ENCODE assay signal across 11 mouse cellular contexts in the genomic region with DNA sequence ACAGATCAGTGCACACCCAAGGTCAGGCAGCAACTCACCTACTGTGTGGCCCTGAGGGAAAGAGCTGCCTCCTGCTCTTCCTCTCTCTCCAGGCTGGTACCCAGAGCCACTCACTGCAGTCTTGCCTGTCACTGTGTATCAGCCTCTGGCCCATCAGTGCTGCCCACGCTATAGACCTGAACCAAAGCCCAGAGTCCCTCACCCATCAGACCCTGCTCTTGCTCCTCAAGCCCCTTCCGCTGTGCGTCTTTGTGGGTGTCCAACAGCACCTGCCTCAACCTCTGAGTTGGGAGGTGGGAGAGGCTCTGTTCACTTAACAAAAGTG. TPM values are rescaled to one million over a fixed set of nuclear protein-coding genes. Genes with fewer than 3 reads are reported as not detected.
DNase-seq lines count a peak whose midpoint lies in the region; ATAC-seq and TF ChIP-seq lines count a peak whose summit lies in the region.
"Had no signal": no experiment of that assay in that cellular context is flagged by ENCODE, and none has a peak within 500 bp of the region (broad histone marks: within the 10 kb centered on the region; RNA-seq: fewer than 3 reads in every experiment).

No protein-coding gene starts in this region.

- ATAC-seq in heart, embryonic 11.5 days (replicated peaks; ENCODE audit: insufficient number of reproducible peaks, low FRiP score, low TSS enrichment) = 0 out of 2 replicates have a peak, but pooled peaks have one; percentile 5
- ATAC-seq in lung, postnatal 0 days = no peak
- ATAC-seq in forebrain, embryonic 14.5 days = no peak
- peak; percentile 28 for ATAC-seq in liver, postnatal 0 days

- no peak for TF ChIP-seq CTCF in lung, postnatal 0 days (IDR thresholded peaks at IDR 0.05)
- no peak for TF ChIP-seq CTCF in liver, postnatal 0 days (IDR thresholded peaks at IDR 0.05; ENCODE audit: low read depth)

- H3K27ac ChIP-seq in heart, embryonic 11.5 days (ENCODE audit: low read depth, low read length) = no peak overlapping the region
- H3K27ac ChIP-seq in lung, postnatal 0 days (ENCODE audit: low read length) = peak overlapping the region; percentile 52
- peak overlapping the region; percentile 55; the same call in 1 of the 2 replicates for H3K27ac ChIP-seq in forebrain, embryonic 14.5 days (ENCODE audit: low read depth, low read length)
- H3K27ac ChIP-seq in liver, postnatal 0 days (ENCODE audit: low read depth) = peak overlapping the region; percentile 80
- H3K27ac ChIP-seq: neural tube, embryonic 12.5 days had no signal

- 72% methylated on average over 3 of the region's 3 CpGs for WGBS in heart, embryonic 11.5 days (ENCODE audit: insufficient replicate concordance)
- WGBS in lung, postnatal 0 days = 70% methylated on average over 3 of the region's 3 CpGs
- 80% methylated on average over 3 of the region's 3 CpGs for WGBS in forebrain, embryonic 14.5 days
- 64% methylated on average over 3 of the region's 3 CpGs for WGBS in liver, postnatal 0 days (ENCODE audit: insufficient replicate concordance)

- no peak overlapping the region for H3K9ac ChIP-seq in heart, embryonic 11.5 days (ENCODE audit: low read depth, low read length)
- H3K9ac ChIP-seq in lung, postnatal 0 days (replicated peaks; ENCODE audit: low read depth) = no peak overlapping the region
- no peak overlapping the region for H3K9ac ChIP-seq in forebrain, embryonic 14.5 days (ENCODE audit: low read length)
- H3K9ac ChIP-seq in liver, postnatal 0 days (replicated peaks) = no peak overlapping the region
- H3K9ac ChIP-seq: liver, embryonic 15.5 days; neural tube, embryonic 12.5 days had no signal

- DNase-seq in heart, postnatal 10 days = no peak
- no peak for DNase-seq in lung, postnatal 0 days (ENCODE audit: low spot score)
- DNase-seq in lung, postnatal 4 days = no peak
- no peak for DNase-seq in forebrain, embryonic 14.5 days (ENCODE audit: low spot score)
- no peak for DNase-seq in liver, postnatal 0 days
- no peak for DNase-seq in urinary bladder, postnatal 25 days (ENCODE audit: low spot score)
- no peak for DNase-seq in kidney, postnatal 14 days

- no peak overlapping the region for H3K4me2 ChIP-seq in heart, embryonic 11.5 days
- no peak overlapping the region for H3K4me2 ChIP-seq in lung, postnatal 0 days (replicated peaks; ENCODE audit: low read depth, low read length)
- H3K4me2 ChIP-seq in forebrain, embryonic 14.5 days (ENCODE audit: low read length) = no peak overlapping the region
- peak overlapping the region; percentile 13; the same call in 1 of the 2 replicates for H3K4me2 ChIP-seq in liver, postnatal 0 days (ENCODE audit: low read depth, low read length)
- H3K4me2 ChIP-seq: liver, embryonic 15.5 days; neural tube, embryonic 12.5 days had no signal

- H3K4me3 ChIP-seq in heart, embryonic 11.5 days (ENCODE audit: low read depth, low read length) = no peak overlapping the region
- H3K4me3 ChIP-seq in lung, postnatal 0 days (ENCODE audit: low read depth, low read length) = no peak overlapping the region
- H3K4me3 ChIP-seq in forebrain, embryonic 14.5 days (ENCODE audit: low read depth, low read length) = no peak overlapping the region
- no peak overlapping the region for H3K4me3 ChIP-seq in liver, postnatal 0 days (ENCODE audit: low read depth, low read length)
- H3K4me3 ChIP-seq: erythroblast, embryonic 14.5 days; liver, embryonic 15.5 days; neural tube, embryonic 12.5 days had no signal

- intact Hi-C loops in heart, postnatal 10 days (cut with DNase I) = loop anchor here (2.0 kb wide), 1 partner anchor 27 kb away; no protein-coding TSS in a partner anchor

- no peaks in the 10 kb centered on the region for H3K27me3 ChIP-seq in heart, embryonic 11.5 days (ENCODE audit: control insufficient read depth, insufficient read depth, low read length)
- no peaks in the 10 kb centered on the region for H3K27me3 ChIP-seq in lung, postnatal 0 days (replicated peaks; ENCODE audit: insufficient read depth, low read length)
- no peaks in the 10 kb centered on the region for H3K27me3 ChIP-seq in forebrain, embryonic 14.5 days (replicated peaks; ENCODE audit: control insufficient read depth, insufficient read depth, low read length)
- no peaks in the 10 kb centered on the region for H3K27me3 ChIP-seq in liver, postnatal 0 days (ENCODE audit: insufficient read depth, low read length)
- H3K27me3 ChIP-seq: liver, embryonic 15.5 days; neural tube, embryonic 12.5 days had no signal

- H3K4me1 ChIP-seq in heart, embryonic 11.5 days (ENCODE audit: control insufficient read depth, insufficient read depth, low read length) = peaks cover 17% of the 10 kb centered on the region
- peaks cover 4% of the 10 kb centered on the region; the same call in 1 of the 2 replicates for H3K4me1 ChIP-seq in lung, postnatal 0 days (ENCODE audit: insufficient read depth, low read depth, low read length)
- peaks cover 45% of the 10 kb centered on the region for H3K4me1 ChIP-seq in forebrain, embryonic 14.5 days (ENCODE audit: control insufficient read depth, insufficient read depth, low read length)
- H3K4me1 ChIP-seq in liver, postnatal 0 days (ENCODE audit: insufficient read depth) = peaks cover 40% of the 10 kb centered on the region

- TF ChIP-seq EP300 in lung, postnatal 0 days (IDR thresholded peaks at IDR 0.05) = no peak
- TF ChIP-seq EP300 in liver, postnatal 0 days (IDR thresholded peaks at IDR 0.05; ENCODE audit: low read depth) = no peak

- H3K9me3 ChIP-seq in heart, embryonic 11.5 days (replicated peaks; ENCODE audit: control insufficient read depth, low read length) = no peaks in the 10 kb centered on the region
- no peaks in the 10 kb centered on the region for H3K9me3 ChIP-seq in lung, postnatal 0 days (ENCODE audit: low read length)
- H3K9me3 ChIP-seq in forebrain, embryonic 14.5 days (replicated peaks; ENCODE audit: control insufficient read depth, low read length) = no peaks in the 10 kb centered on the region
- no peaks in the 10 kb centered on the region for H3K9me3 ChIP-seq in liver, postnatal 0 days (ENCODE audit: low read length)
- H3K9me3 ChIP-seq: liver, embryonic 15.5 days; neural tube, embryonic 12.5 days had no signal

- no peaks in the 10 kb centered on the region for H3K36me3 ChIP-seq in heart, embryonic 11.5 days (ENCODE audit: control insufficient read depth, insufficient read depth, low read length)
- no peaks in the 10 kb centered on the region for H3K36me3 ChIP-seq in lung, postnatal 0 days (ENCODE audit: insufficient read depth, low read length)
- H3K36me3 ChIP-seq in forebrain, embryonic 14.5 days (ENCODE audit: control insufficient read depth, insufficient read depth, low read length) = no peaks in the 10 kb centered on the region
- H3K36me3 ChIP-seq in liver, postnatal 0 days (replicated peaks; ENCODE audit: insufficient read depth, low read length) = no peaks in the 10 kb centered on the region; the same call in 1 of the 2 replicates
- H3K36me3 ChIP-seq: liver, embryonic 15.5 days; neural tube, embryonic 12.5 days had no signal

RNA-seq across cellular contexts. Expression of gene Chst15, which starts 29.7 kb away (rescaled TPM):
- polyA plus RNA-seq in heart, embryonic 11.5 days (2014; fragmentation: Nextera tagmentation; extraction: Ambion mirVana) = 2.4 and 3.3 TPM in 2 replicates
- 10 to 100 TPM; 15.3 to 16.7 TPM for total RNA-seq in heart, postnatal 10 days (2021)
- 13.1 and 14.1 TPM in 2 replicates for polyA plus RNA-seq in lung, postnatal 0 days (2015; fragmentation: Nextera tagmentation; extraction: Ambion mirVana)
- 8.4 and 10.8 TPM in 2 replicates for polyA plus RNA-seq in forebrain, embryonic 14.5 days (2014; fragmentation: Nextera tagmentation; extraction: Ambion mirVana)
- polyA plus RNA-seq in liver, postnatal 0 days (2015; fragmentation: Nextera tagmentation; extraction: Ambion mirVana) = 4.2 and 5.4 TPM in 2 replicates

Comparison
In these comparisons a context has a peak if more than half of its experiments do, and no peak if none do; other contexts are left out.
1. ATAC-seq: peak in heart, embryonic 11.5 days (single experiment) and liver, postnatal 0 days (single experiment); none in lung, postnatal 0 days (single experiment) and forebrain, embryonic 14.5 days (single experiment).